8 mouse cellular contexts compared by ENCODE assay signal in genomic region chr2:158666071-158666800, GRCm38 (mm10). TPM values are rescaled to one million over a fixed set of nuclear protein-coding genes. Genes with fewer than 3 reads are reported as not detected.
A peak's percentile ranks its signal among the peaks of the same experiment; 100 is the strongest.
DNase-seq lines count a peak whose midpoint lies in the region; ATAC-seq and TF ChIP-seq lines count a peak whose summit lies in the region.

No protein-coding gene starts in this region.

- no peaks in the 10 kb centered on the region for H3K9me3 ChIP-seq in kidney, postnatal 0 days (replicated peaks; ENCODE audit: low read length)
- H3K9me3 ChIP-seq in embryonic facial prominence, embryonic 13.5 days, result no peaks in the 10 kb centered on the region
- H3K9me3 ChIP-seq in liver, embryonic 15.5 days (replicated peaks), result no peaks in the 10 kb centered on the region
- H3K9me3 ChIP-seq in kidney, embryonic 14.5 days (ENCODE audit: control insufficient read depth, low read length), result no peaks in the 10 kb centered on the region

- no peaks in the 10 kb centered on the region for H3K36me3 ChIP-seq in kidney, postnatal 0 days (ENCODE audit: insufficient read depth, low read length)
- H3K36me3 ChIP-seq in embryonic facial prominence, embryonic 13.5 days, result no peaks in the 10 kb centered on the region
- no peaks in the 10 kb centered on the region for H3K36me3 ChIP-seq in liver, embryonic 15.5 days (replicated peaks)
- no peaks in the 10 kb centered on the region for H3K36me3 ChIP-seq in kidney, embryonic 14.5 days (ENCODE audit: control insufficient read depth, insufficient read depth, low read length)

- H3K27me3 ChIP-seq in kidney, postnatal 0 days (ENCODE audit: insufficient read depth, low read length), result 0 out of 2 replicates have a peak, but pooled peaks cover 5% of the 10 kb centered on the region
- H3K27me3 ChIP-seq in embryonic facial prominence, embryonic 13.5 days, result peaks cover 67% of the 10 kb centered on the region
- peaks cover 55% of the 10 kb centered on the region for H3K27me3 ChIP-seq in liver, embryonic 15.5 days
- peaks cover 41% of the 10 kb centered on the region for H3K27me3 ChIP-seq in kidney, embryonic 14.5 days (ENCODE audit: control insufficient read depth, insufficient read depth, low read length)

- ATAC-seq in kidney, postnatal 0 days (replicated peaks; ENCODE audit: low FRiP score, low read depth), result no peak
- ATAC-seq in embryonic facial prominence, embryonic 13.5 days (ENCODE audit: insufficient number of reproducible peaks, insufficient read depth, low FRiP score, low TSS enrichment, low read depth), result no peak
- no peak for ATAC-seq in liver, embryonic 15.5 days (ENCODE audit: insufficient read depth)
- no peak for ATAC-seq in kidney, embryonic 14.5 days (ENCODE audit: low FRiP score, low TSS enrichment)

- no peak overlapping the region for H3K4me2 ChIP-seq in kidney, postnatal 0 days (ENCODE audit: low read length)
- H3K4me2 ChIP-seq in embryonic facial prominence, embryonic 13.5 days, result peak overlapping the region; percentile 99; the same call in 1 of the 2 replicates
- H3K4me2 ChIP-seq in liver, embryonic 15.5 days, result peak overlapping the region; percentile 53; the same call in 1 of the 2 replicates
- H3K4me2 ChIP-seq in kidney, embryonic 14.5 days (replicated peaks; ENCODE audit: low read depth, low read length), result no peak overlapping the region

- no peak overlapping the region for H3K4me3 ChIP-seq in kidney, postnatal 0 days (replicated peaks; ENCODE audit: low read depth, low read length)
- no peak overlapping the region; the same call in 1 of the 2 replicates for H3K4me3 ChIP-seq in embryonic facial prominence, embryonic 13.5 days
- no peak overlapping the region for H3K4me3 ChIP-seq in liver, embryonic 15.5 days (replicated peaks)
- no peak overlapping the region for H3K4me3 ChIP-seq in kidney, embryonic 14.5 days (ENCODE audit: low read length)

- H3K9ac ChIP-seq in kidney, postnatal 0 days (ENCODE audit: low read depth, low read length), result no peak overlapping the region
- no peak overlapping the region for H3K9ac ChIP-seq in embryonic facial prominence, embryonic 13.5 days
- no peak overlapping the region for H3K9ac ChIP-seq in liver, embryonic 15.5 days
- no peak overlapping the region for H3K9ac ChIP-seq in kidney, embryonic 14.5 days (ENCODE audit: low read depth, low read length)

- TF ChIP-seq CTCF in kidney, postnatal 0 days (IDR thresholded peaks at IDR 0.05; ENCODE audit: low read depth), result no peak

- H3K4me1 ChIP-seq in kidney, postnatal 0 days (replicated peaks; ENCODE audit: insufficient read depth, low read length), result peaks cover 24% of the 10 kb centered on the region; the same call in 1 of the 2 replicates
- peaks cover 26% of the 10 kb centered on the region for H3K4me1 ChIP-seq in embryonic facial prominence, embryonic 13.5 days
- peaks cover 14% of the 10 kb centered on the region; the same call in 1 of the 2 replicates for H3K4me1 ChIP-seq in liver, embryonic 15.5 days (replicated peaks)
- peaks cover 28% of the 10 kb centered on the region for H3K4me1 ChIP-seq in kidney, embryonic 14.5 days (ENCODE audit: control insufficient read depth, insufficient read depth, low read length)

- WGBS in kidney, postnatal 0 days, result 52% methylated on average over 13 of the region's 13 CpGs
- 28% methylated on average over 13 of the region's 13 CpGs for WGBS in embryonic facial prominence, embryonic 13.5 days
- 13% methylated on average over 13 of the region's 13 CpGs for WGBS in liver, embryonic 15.5 days (ENCODE audit: insufficient replicate concordance)
- 50% methylated on average over 13 of the region's 13 CpGs for WGBS in kidney, embryonic 14.5 days

- peak overlapping the region; percentile 66 for H3K27ac ChIP-seq in kidney, postnatal 0 days
- H3K27ac ChIP-seq in embryonic facial prominence, embryonic 13.5 days, result no peak overlapping the region
- no peak overlapping the region for H3K27ac ChIP-seq in liver, embryonic 15.5 days (replicated peaks)
- no peak overlapping the region for H3K27ac ChIP-seq in kidney, embryonic 14.5 days (ENCODE audit: low read depth, low read length)

- peak; percentile 37 for DNase-seq in kidney, postnatal 0 days (ENCODE audit: low spot score)
- no peak for DNase-seq in kidney, postnatal 36 days
- peak; percentile 39 for DNase-seq in skeletal muscle tissue, adult 2 months (ENCODE audit: low read depth, low spot score)
- no peak for DNase-seq in gastrocnemius, postnatal 25 days
- no peak for DNase-seq in cerebellum, postnatal 10 days

RNA-seq across cellular contexts. Expression of gene Ppp1r16b, which starts 1.0 kb away (rescaled TPM):
- polyA plus RNA-seq in kidney, postnatal 0 days (2015; fragmentation: Nextera tagmentation; extraction: Ambion mirVana), result 10.1 TPM in 2 replicates
- 3.2 and 3.6 TPM in 2 replicates for polyA plus RNA-seq in embryonic facial prominence, embryonic 13.5 days (2015; fragmentation: Nextera tagmentation; extraction: Ambion mirVana)
- 1.2 and 1.6 TPM in 2 replicates for polyA plus RNA-seq in liver, embryonic 15.5 days (2015; fragmentation: Nextera tagmentation; extraction: Ambion mirVana)
- 1 to 10 TPM; 4.8 to 5.2 TPM for total RNA-seq in gastrocnemius, postnatal 25 days (2021)
- 16.6 and 17.3 TPM in 2 replicates for polyA plus RNA-seq in kidney, embryonic 14.5 days (2014; fragmentation: Nextera tagmentation; extraction: Ambion mirVana)

RNA-seq across cellular contexts. Expression of gene Actr5, which starts 41.5 kb away (rescaled TPM):
- polyA plus RNA-seq in kidney, postnatal 0 days (2015; fragmentation: Nextera tagmentation; extraction: Ambion mirVana), result 7.1 and 9.1 TPM in 2 replicates
- polyA plus RNA-seq in embryonic facial prominence, embryonic 13.5 days (2015; fragmentation: Nextera tagmentation; extraction: Ambion mirVana), result 13.1 and 13.5 TPM in 2 replicates
- polyA plus RNA-seq in liver, embryonic 15.5 days (2015; fragmentation: Nextera tagmentation; extraction: Ambion mirVana), result 5.1 and 5.3 TPM in 2 replicates
- 1 to 10 TPM; 2.5 to 3.2 TPM for total RNA-seq in gastrocnemius, postnatal 25 days (2021)
- 13.2 and 15.6 TPM in 2 replicates for polyA plus RNA-seq in kidney, embryonic 14.5 days (2014; fragmentation: Nextera tagmentation; extraction: Ambion mirVana)

RNA-seq across cellular contexts. Expression of gene Slc32a1, which starts 55.7 kb away (rescaled TPM):
- polyA plus RNA-seq in kidney, postnatal 0 days (2015; fragmentation: Nextera tagmentation; extraction: Ambion mirVana), result not detected in 2 replicates
- polyA plus RNA-seq in embryonic facial prominence, embryonic 13.5 days (2015; fragmentation: Nextera tagmentation; extraction: Ambion mirVana), result not detected in 2 replicates
- not detected in 2 replicates for polyA plus RNA-seq in liver, embryonic 15.5 days (2015; fragmentation: Nextera tagmentation; extraction: Ambion mirVana)
- not detected for total RNA-seq in gastrocnemius, postnatal 25 days (2021)
- polyA plus RNA-seq in kidney, embryonic 14.5 days (2014; fragmentation: Nextera tagmentation; extraction: Ambion mirVana), result 0.09 and 0.16 TPM in 2 replicates

Comparison
In these comparisons a context has a peak if more than half of its experiments do, and no peak if none do; other contexts are left out.
1. DNase-seq: peak in kidney, postnatal 0 days (single experiment) and skeletal muscle tissue, adult 2 months (single experiment); none in kidney, postnatal 36 days (0 of 2), gastrocnemius, postnatal 25 days (single experiment) and cerebellum, postnatal 10 days (0 of 2).
2. H3K4me2 ChIP-seq: peak in embryonic facial prominence, embryonic 13.5 days (single experiment) and liver, embryonic 15.5 days (single experiment); none in kidney, postnatal 0 days (single experiment) and kidney, embryonic 14.5 days (single experiment).